Mouse (Mus musculus) CH12.LX (cell line): ENCODE results near the gene Alkbh2. TPM values are rescaled to one million over a fixed set of nuclear protein-coding genes. Genes with fewer than 3 reads are reported as not detected.
A peak's percentile ranks its signal among the peaks of the same experiment; 100 is the strongest.

Experiments
- DNase-seq: peaks from one replicate; pipeline ENCODE4 v3.0.0-alpha.2; 2013; ENCODE audit errors: extremely low read depth
- H3K27ac ChIP-seq: 2 replicates; pipeline ENCODE4 v1.5.1; 2012; ENCODE audit warnings: low read depth, mild to moderate bottlenecking, control low read depth, moderate library complexity; ENCODE audit not compliant: insufficient read depth
- H3K27me3 ChIP-seq: replicated peaks from 2 replicates; pipeline ENCODE3; 2012; ENCODE audit warnings: inconsistent platforms
- H3K36me3 ChIP-seq, 2 experiments: replicated peaks in 1 of 2; 2 replicates each; pipeline versions ENCODE3 to v1.6.1; 2012; ENCODE audit warnings: inconsistent platforms in 1 of 2, low read length in 1 of 2, mild to moderate bottlenecking in 1 of 2, mixed read lengths in 1 of 2, moderate library complexity in 1 of 2; ENCODE audit not compliant: control insufficient read depth in 1 of 2, insufficient read depth in 1 of 2
- H3K4me1 ChIP-seq, 2 experiments: 2 replicates each; pipeline ENCODE4 v1.6.1; 2012; ENCODE audit warnings: inconsistent platforms in 1 of 2, moderate library complexity in 1 of 2; ENCODE audit not compliant: insufficient read depth in 2 of 2, control insufficient read depth in 1 of 2
- H3K4me2 ChIP-seq: 2 replicates; pipeline ENCODE4 v1.6.1; 2012; ENCODE audit warnings: low read depth, mild to moderate bottlenecking, control low read depth; ENCODE audit not compliant: poor library complexity, insufficient read depth, severe bottlenecking
- H3K4me3 ChIP-seq, 3 experiments: fragments of 150-350 bp in 1 of 3; sonication (generic) in 1 of 3; replicated peaks in 1 of 3; 2 replicates each; pipeline versions ENCODE3 to v1.5.1; 2011 to 2012; ENCODE audit warnings: low read depth in 2 of 3, low read length in 2 of 3, mild to moderate bottlenecking in 2 of 3, moderate library complexity in 2 of 3, control low read depth in 1 of 3, improper control_type of control experiment in 1 of 3, inconsistent platforms in 1 of 3, mixed read lengths in 1 of 3; ENCODE audit not compliant: poor library complexity in 1 of 3
- H3K79me2 ChIP-seq: replicated peaks from 2 replicates; pipeline ENCODE4 v1.6.1; 2012; ENCODE audit warnings: mild to moderate bottlenecking, moderate library complexity; ENCODE audit not compliant: control insufficient read depth, poor library complexity, insufficient read depth, severe bottlenecking; ENCODE audit errors: extremely low read depth
- H3K9ac ChIP-seq: 2 replicates; pipeline ENCODE4 v1.6.1; 2012; ENCODE audit warnings: low read depth, mild to moderate bottlenecking, control low read depth, moderate library complexity; ENCODE audit not compliant: insufficient read depth
- H3K9me3 ChIP-seq: replicated peaks from 2 replicates; pipeline ENCODE3; 2012; ENCODE audit warnings: low read length, inconsistent platforms, mixed read lengths
- BHLHE40 ChIP-seq: IDR thresholded peaks from 2 replicates; pipeline ENCODE4 v1.6.1; 2011; ENCODE audit warnings: mild to moderate bottlenecking, low read depth, low read length, improper control_type of control experiment
- CHD1 ChIP-seq: IDR thresholded peaks from 2 replicates; pipeline ENCODE4 v1.6.1; 2012; ENCODE audit warnings: low read depth, low read length, improper control_type of control experiment, inconsistent platforms
- CHD2 ChIP-seq: IDR thresholded peaks from 2 replicates; pipeline ENCODE4 v1.6.1; 2011; ENCODE audit warnings: low read length, improper control_type of control experiment
- CTCF ChIP-seq, 2 experiments: IDR thresholded peaks in 1 of 2; conservative IDR thresholded peaks in 1 of 2; 2 replicates each; pipeline ENCODE4 v1.5.1; 2011 to 2012; ENCODE audit warnings: low read depth in 2 of 2, low read length in 2 of 2, improper control_type of control experiment in 1 of 2, inconsistent platforms in 1 of 2, mild to moderate bottlenecking in 1 of 2, moderate library complexity in 1 of 2
- E2F4 ChIP-seq: IDR thresholded peaks from 2 replicates; pipeline ENCODE4 v1.6.1; 2011; ENCODE audit warnings: low read depth, low read length, improper control_type of control experiment; ENCODE audit not compliant: insufficient replicate concordance
- ELF1 ChIP-seq: IDR thresholded peaks from 2 replicates; pipeline ENCODE4 v1.6.1; 2014; ENCODE audit warnings: low read depth, mild to moderate bottlenecking, inconsistent platforms, low read length, improper control_type of control experiment
- ETS1 ChIP-seq: conservative IDR thresholded peaks from 2 replicates; pipeline ENCODE4 v1.6.1; 2012; ENCODE audit warnings: low read depth, mild to moderate bottlenecking, inconsistent platforms, low read length, improper control_type of control experiment, moderate library complexity
- GABPA ChIP-seq: IDR thresholded peaks from 2 replicates; pipeline ENCODE4 v1.6.1; 2012; ENCODE audit warnings: low read depth, low read length, improper control_type of control experiment, inconsistent platforms; ENCODE audit not compliant: insufficient replicate concordance
- HCFC1 ChIP-seq: IDR thresholded peaks from 2 replicates; pipeline ENCODE4 v1.6.1; 2012; ENCODE audit warnings: low read depth, mild to moderate bottlenecking, inconsistent platforms, low read length, improper control_type of control experiment
- IRF4 ChIP-seq: IDR thresholded peaks from 2 replicates; pipeline ENCODE4 v1.6.1; 2014; ENCODE audit warnings: low read depth, mild to moderate bottlenecking, inconsistent platforms, low read length, improper control_type of control experiment
- JUN ChIP-seq: IDR thresholded peaks from 2 replicates; pipeline ENCODE4 v1.6.1; 2011; ENCODE audit warnings: low read depth, mild to moderate bottlenecking, low read length, improper control_type of control experiment, moderate library complexity; ENCODE audit not compliant: insufficient read depth
- JUND ChIP-seq: conservative IDR thresholded peaks from 2 replicates; pipeline ENCODE4 v1.6.1; 2011; ENCODE audit warnings: low read depth, low read length, improper control_type of control experiment
- KAT2A ChIP-seq: IDR thresholded peaks from 2 replicates; pipeline ENCODE4 v1.6.1; 2012; ENCODE audit warnings: low read length, improper control_type of control experiment, inconsistent platforms; ENCODE audit not compliant: insufficient replicate concordance
- MAFK ChIP-seq: IDR thresholded peaks from 2 replicates; pipeline ENCODE4 v1.6.1; 2011; ENCODE audit warnings: low read length, improper control_type of control experiment; ENCODE audit not compliant: insufficient replicate concordance
- MAX ChIP-seq: IDR thresholded peaks from 2 replicates; pipeline ENCODE4 v1.6.1; 2011; ENCODE audit warnings: low read length, improper control_type of control experiment
- MAZ ChIP-seq: IDR thresholded peaks from 2 replicates; pipeline ENCODE4 v1.6.1; 2012; ENCODE audit warnings: low read depth, mild to moderate bottlenecking, inconsistent platforms, low read length, improper control_type of control experiment, moderate library complexity
- MEF2A ChIP-seq: IDR thresholded peaks from 2 replicates; pipeline ENCODE4 v1.6.1; 2014; ENCODE audit warnings: low read depth, mild to moderate bottlenecking, inconsistent platforms, low read length, improper control_type of control experiment, borderline replicate concordance
- MXI1 ChIP-seq: IDR thresholded peaks from 2 replicates; pipeline ENCODE4 v1.6.1; 2011; ENCODE audit warnings: mild to moderate bottlenecking, low read depth, low read length, improper control_type of control experiment
- MYC ChIP-seq: IDR thresholded peaks from 2 replicates; pipeline ENCODE4 v1.6.1; 2011; ENCODE audit warnings: low read depth, mild to moderate bottlenecking, improper control_type of control experiment, low read length
- NELFE ChIP-seq: IDR thresholded peaks from 2 replicates; pipeline ENCODE4 v1.6.1; 2011; ENCODE audit warnings: low read depth, low read length, improper control_type of control experiment
- NRF1 ChIP-seq: IDR thresholded peaks from 2 replicates; pipeline ENCODE4 v1.6.1; 2014; ENCODE audit warnings: low read depth, mild to moderate bottlenecking, inconsistent platforms, low read length, improper control_type of control experiment, moderate library complexity
- PAX5 ChIP-seq: IDR thresholded peaks from 2 replicates; pipeline ENCODE4 v1.6.1; 2012; ENCODE audit warnings: low read length, inconsistent platforms, mixed read lengths
- POLR2A ChIP-seq: IDR thresholded peaks from 2 replicates; pipeline ENCODE4 v1.6.1; 2011; ENCODE audit warnings: low read depth, mild to moderate bottlenecking, improper control_type of control experiment, low read length
- POLR2AphosphoS2 ChIP-seq: IDR thresholded peaks from 2 replicates; pipeline ENCODE4 v1.6.1; 2011; ENCODE audit warnings: low read depth, low read length, improper control_type of control experiment
- RAD21 ChIP-seq: IDR thresholded peaks from 2 replicates; pipeline ENCODE4 v1.6.1; 2011; ENCODE audit warnings: low read depth, mild to moderate bottlenecking, low read length, improper control_type of control experiment, moderate library complexity
- RCOR1 ChIP-seq: conservative IDR thresholded peaks from 2 replicates; pipeline ENCODE4 v1.6.1; 2012; ENCODE audit warnings: low read depth, mild to moderate bottlenecking, inconsistent platforms, low read length, improper control_type of control experiment
- SIN3A ChIP-seq: IDR thresholded peaks from 2 replicates; pipeline ENCODE4 v1.6.1; 2012; ENCODE audit warnings: low read length, improper control_type of control experiment, inconsistent platforms
- SMC3 ChIP-seq: IDR thresholded peaks from 2 replicates; pipeline ENCODE4 v1.6.1; 2011; ENCODE audit warnings: low read depth, low read length, improper control_type of control experiment
- TBP ChIP-seq: conservative IDR thresholded peaks from 2 replicates; pipeline ENCODE4 v1.6.1; 2011; ENCODE audit warnings: low read depth, low read length, improper control_type of control experiment
- TCF12 ChIP-seq: IDR thresholded peaks from 2 replicates; pipeline ENCODE4 v1.6.1; 2014; ENCODE audit warnings: low read depth, mild to moderate bottlenecking, inconsistent platforms, low read length, improper control_type of control experiment
- UBTF ChIP-seq: IDR thresholded peaks from 2 replicates; pipeline ENCODE4 v1.6.1; 2012; ENCODE audit warnings: low read depth, mild to moderate bottlenecking, inconsistent platforms, low read length, improper control_type of control experiment, moderate library complexity
- USF1 ChIP-seq: IDR thresholded peaks from 2 replicates; pipeline ENCODE4 v1.6.1; 2014; ENCODE audit warnings: low read depth, mild to moderate bottlenecking, inconsistent platforms, low read length, improper control_type of control experiment
- USF2 ChIP-seq: conservative IDR thresholded peaks from 2 replicates; pipeline ENCODE4 v1.6.1; 2011; ENCODE audit warnings: low read depth, low read length, improper control_type of control experiment
- ZC3H11A ChIP-seq: IDR thresholded peaks from 2 replicates; pipeline ENCODE4 v1.6.1; 2012; ENCODE audit warnings: low read depth, mild to moderate bottlenecking, inconsistent platforms, low read length, improper control_type of control experiment
- ZKSCAN1 ChIP-seq: IDR thresholded peaks from 2 replicates; pipeline ENCODE4 v1.6.1; 2012; ENCODE audit warnings: low read depth, inconsistent platforms, low read length, improper control_type of control experiment, borderline replicate concordance
- ZMIZ1 ChIP-seq: IDR thresholded peaks from 2 replicates; pipeline ENCODE4 v1.6.1; 2012; ENCODE audit warnings: low read depth, mild to moderate bottlenecking, inconsistent platforms, low read length, improper control_type of control experiment
- ZNF384 ChIP-seq: IDR thresholded peaks from 2 replicates; pipeline ENCODE4 v1.6.1; 2012; ENCODE audit warnings: low read depth, low read length, improper control_type of control experiment, inconsistent platforms
- dilution Hi-C: fragments of 300-500 bp; cut with MboI; formaldehyde crosslinking; loops from 2 replicates; pipeline ENCODE4 v1.14.3; 2020; ENCODE audit warnings: low sequenced_read_pairs; ENCODE audit not compliant: extremely low pct_unique_long_range_greater_than_20kb, extremely low pct_ligation_motif_present
- in situ Hi-C: fragments of 300-500 bp; cut with MboI; formaldehyde crosslinking; loops from 3 replicates; pipeline ENCODE4 v1.14.3; 2019; ENCODE audit warnings: low sequenced_read_pairs, low pct_ligation_motif_present, low pct_unique_long_range_greater_than_20kb, mixed read lengths
- polyA plus RNA-seq: library from polyadenylated mRNA; unstranded; fragments of >175 nt; gene quantifications from 2 replicates; pipeline ENCODE4 v1.2.1, GENCODE M21; 2012; ENCODE audit warnings: low read depth; ENCODE audit not compliant: insufficient read length
- total RNA-seq, 2 experiments: library from RNA; depleted of rRNA; stranded (reverse); fragments of 300-350 nt in 1 of 2; fragments of >200 nt in 1 of 2; gene quantifications; 2 replicates each; pipeline ENCODE4 v1.2.3; 2012 to 2014

Alkbh2 gene
- total and polyA plus RNA-seq, 3 experiments: 34.4 to 39.3 (median 35.7) TPM

GRCm38 (mm10) chr5:114113334-114113733 lies 14.7 kb downstream of the Alkbh2 start:
- Histone ChIP-seq H3K4me1 (peaks cover 10 to 38% of the 10 kb centered on the region in 2 experiments), H3K27me3 (no peaks in the 10 kb centered on the region), H3K4me2 (no peak overlapping the region), H3K4me3 (no peak overlapping the region), H3K9me3 (peaks cover 14% of the 10 kb centered on the region), H3K79me2 (no peaks in the 10 kb centered on the region), H3K27ac (no peak overlapping the region), H3K9ac (no peak overlapping the region), H3K36me3 (peaks cover 74 to 91% of the 10 kb centered on the region in 2 experiments)
- dilution Hi-C loops: no loop called here
- in situ Hi-C loops: no loop called here
- no peak for DNase-seq
- TF ChIP-seq E2F4 (no peak), MAFK (no peak), NELFE (no peak), USF1 (no peak), USF2 (no peak), UBTF (no peak), MAX (0 out of 2 replicates have a peak, but pooled peaks have one; percentile 18), JUND (no peak), RAD21 (peak; percentile 53), MYC (peak; percentile 66), MAZ (no peak), TBP (no peak), ZKSCAN1 (no peak), ELF1 (no peak), ETS1 (no peak), TCF12 (no peak), NRF1 (no peak), KAT2A (no peak), MXI1 (no peak), CHD2 (no peak), ZC3H11A (no peak), ZNF384 (no peak), RCOR1 (no peak), POLR2A (no peak), PAX5 (no peak), IRF4 (no peak), MEF2A (no peak), CTCF (conservative IDR thresholded peaks at IDR 0.05 in 1 of 2, IDR thresholded peaks at IDR 0.05 in 1 of 2; ENCODE audit: low read depth in 2 of 2, low read length in 2 of 2) (peak; percentile 53 to 67), GABPA (no peak), POLR2AphosphoS2 (no peak), JUN (no peak), ZMIZ1 (no peak), BHLHE40 (no peak), SIN3A (no peak), HCFC1 (no peak), CHD1 (no peak), SMC3 (peak; percentile 64)
